Mouse (Mus musculus) embryonic fibroblast, embryonic 13.5 days (primary cell): ENCODE measurements around the gene Gm21773. TPM values are rescaled to one million over a fixed set of nuclear protein-coding genes. Genes with fewer than 3 reads are reported as not detected.
"Not testable (repeated sequence)": the region's sequence is repeated elsewhere in the genome, so short reads cannot be mapped to it uniquely, and the experiment has no call there.

Source experiments
- H3K27ac ChIP-seq: 2 replicates; pipeline ENCODE4 v1.5.1; 2012; ENCODE audit warnings: low read length, control low read depth, inconsistent platforms; ENCODE audit not compliant: insufficient read depth
- H3K4me1 ChIP-seq: 2 replicates; pipeline ENCODE4 v1.6.1; 2011; ENCODE audit warnings: low read length; ENCODE audit not compliant: control insufficient read depth, insufficient read depth
- H3K4me3 ChIP-seq: 2 replicates; pipeline ENCODE4 v1.5.1; 2011; ENCODE audit warnings: mild to moderate bottlenecking, control low read depth, low read length; ENCODE audit not compliant: insufficient read depth
- polyA plus RNA-seq: library from polyadenylated mRNA; stranded (reverse); fragments of >200 nt; gene quantifications from 2 replicates; pipeline ENCODE4 v1.2.4, GENCODE M21; 2011; ENCODE audit warnings: low read depth; ENCODE audit not compliant: missing spikeins, insufficient read length

The Gm21773 gene
- not detected in 2 replicates for polyA plus RNA-seq

DNA sequence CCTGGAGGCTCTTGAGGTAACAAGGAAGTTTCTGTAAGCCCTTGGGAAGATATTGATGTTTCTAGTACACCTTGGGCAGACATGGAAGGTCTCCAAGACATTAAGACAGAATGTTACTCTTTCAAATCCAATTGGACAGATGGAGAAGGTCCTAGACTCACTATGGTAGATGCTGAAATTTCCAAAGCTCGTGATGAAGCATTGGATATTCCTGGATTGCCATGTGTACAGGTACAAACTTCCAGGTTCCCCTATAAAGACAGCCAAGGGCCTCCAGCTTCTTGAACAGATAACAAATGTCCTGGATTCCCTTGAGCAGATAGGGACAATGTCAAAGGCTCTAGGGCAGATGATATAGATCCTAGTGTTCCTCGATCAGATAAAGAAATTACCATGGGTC, at the start of gene Gm21773:
Gene Gm21773 (minus strand): TSS at position 101 of the 400 bp plus-strand sequence.
- not testable (repeated sequence) for H3K27ac ChIP-seq, H3K4me1 ChIP-seq, H3K4me3 ChIP-seq
